ENCODE assay signal across 23 mouse cellular contexts in the genomic region with DNA sequence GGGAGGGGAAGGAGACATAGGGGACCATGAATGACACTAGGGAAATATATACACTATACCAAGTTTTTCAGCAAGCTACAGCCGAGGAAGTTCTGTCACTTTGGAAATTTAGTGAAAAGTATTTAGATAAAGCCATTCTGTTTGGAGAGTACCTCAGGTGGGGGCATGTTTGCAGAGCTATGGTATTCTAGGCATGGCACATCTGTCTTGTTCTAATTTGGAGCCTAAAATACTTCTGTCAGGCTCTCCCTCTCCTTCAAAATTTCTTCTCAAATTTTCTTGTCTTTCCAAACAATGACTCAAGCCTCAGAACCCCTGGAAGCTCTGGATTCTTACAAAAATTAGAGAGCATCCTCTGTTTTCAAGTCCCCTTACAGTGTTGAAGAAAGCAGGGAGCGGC. TPM values are rescaled to one million over a fixed set of nuclear protein-coding genes. Genes with fewer than 3 reads are reported as not detected.
"Had no signal": no experiment of that assay in that cellular context is flagged by ENCODE, and none has a peak within 500 bp of the region (broad histone marks: within the 10 kb centered on the region; RNA-seq: fewer than 3 reads in every experiment).

No protein-coding gene starts in this region.

- H3K4me3 ChIP-seq: gastrocnemius, adult 2 months; heart, embryonic 10.5 days; heart, embryonic 12.5 days; hindbrain, embryonic 10.5 days; hindbrain, embryonic 12.5 days; intestine, embryonic 15.5 days; limb, embryonic 10.5 days; limb, embryonic 12.5 days; liver, embryonic 13.5 days had no signal

- H3K27ac ChIP-seq: gastrocnemius, adult 2 months; heart, embryonic 10.5 days; hindbrain, embryonic 10.5 days; hindbrain, embryonic 12.5 days; hindbrain, embryonic 14.5 days; intestine, embryonic 15.5 days; limb, embryonic 10.5 days; limb, embryonic 12.5 days; liver, embryonic 13.5 days had no signal

- DNase-seq: gastrocnemius, adult 2 months; gastrocnemius, postnatal 10 days; gastrocnemius, postnatal 25 days; heart, adult 18-20 months; heart, postnatal 10 days; heart, postnatal 4 days; kidney, adult 18-20 months; kidney, adult 8-10 months; kidney, postnatal 10 days; kidney, postnatal 25 days; kidney, postnatal 4 days; liver; liver, embryonic 13.5 days had no signal

- H3K4me1 ChIP-seq: heart, embryonic 10.5 days; heart, embryonic 12.5 days; hindbrain, embryonic 10.5 days; hindbrain, embryonic 12.5 days; intestine, embryonic 15.5 days; limb, embryonic 10.5 days; limb, embryonic 12.5 days; liver, embryonic 13.5 days had no signal

RNA-seq across cellular contexts. Expression of gene Tenm2, which starts 13.0 kb away (rescaled TPM):
- total RNA-seq: granulocyte monocyte progenitor cell, adult 5-6 weeks had no signal
- polyA plus RNA-seq: inflammation-experienced regulatory T-cells, adult 6 months had no signal
